Mouse (Mus musculus) CH12.LX (cell line): Measurements from ENCODE around the gene Sell.

Experiments used
- BHLHE40 ChIP-seq: IDR thresholded peaks from 2 replicates; pipeline ENCODE4 v1.6.1; 2011; ENCODE audit warnings: mild to moderate bottlenecking, low read depth, low read length, improper control_type of control experiment
- CHD2 ChIP-seq: IDR thresholded peaks from 2 replicates; pipeline ENCODE4 v1.6.1; 2011; ENCODE audit warnings: low read length, improper control_type of control experiment
- NELFE ChIP-seq: IDR thresholded peaks from 2 replicates; pipeline ENCODE4 v1.6.1; 2011; ENCODE audit warnings: low read depth, low read length, improper control_type of control experiment
- POLR2A ChIP-seq: IDR thresholded peaks from 2 replicates; pipeline ENCODE4 v1.6.1; 2011; ENCODE audit warnings: low read depth, mild to moderate bottlenecking, improper control_type of control experiment, low read length

DNA sequence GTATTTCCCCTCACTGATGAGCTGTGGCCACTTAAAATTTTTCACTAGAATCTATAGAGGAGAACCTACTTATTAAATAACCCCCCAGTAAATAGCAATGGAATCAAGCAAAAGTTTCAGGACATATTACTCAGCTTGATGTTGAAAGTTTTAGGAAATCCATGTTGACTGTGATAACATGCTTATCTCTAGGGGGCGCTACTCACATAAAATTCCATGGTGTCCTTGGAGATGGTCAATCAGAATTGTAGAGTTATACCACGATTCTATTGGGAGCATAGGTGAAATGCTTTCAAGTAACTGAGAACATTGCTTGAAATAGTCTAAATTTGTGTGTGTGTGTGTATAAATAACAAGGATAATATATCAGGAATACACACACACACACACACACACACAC is 7.0 kb upstream of the Sell start:
- TF ChIP-seq POLR2A (no peak), NELFE (no peak), CHD2 (no peak), BHLHE40 (no peak)
